Mouse (Mus musculus) adrenal gland, postnatal 4 days (tissue): ENCODE results near the gene Nudt4. TPM values are rescaled to one million over a fixed set of nuclear protein-coding genes. Genes with fewer than 3 reads are reported as not detected.
A peak's percentile ranks its signal among the peaks of the same experiment; 100 is the strongest.

Experiments used
- DNase-seq, 2 experiments: peaks; one replicate each; pipeline ENCODE4 v3.0.0; 2021 to 2022; ENCODE audit warnings: low spot score in 2 of 2, mixed read lengths in 2 of 2
- microRNA-seq: library from miRNA; unstranded; fragments of <30 nt; microRNA quantifications from one replicate; pipeline ENCODE4 v1.2.0, GENCODE M21; 2021
- total RNA-seq, 2 experiments: library from RNA; stranded (reverse); gene quantifications; 2 replicates each; pipeline ENCODE4 v1.2.3; 2021

Nudt4 gene
- total RNA-seq, 2 experiments from 2014 or later: 126 to 147 TPM

DNA sequence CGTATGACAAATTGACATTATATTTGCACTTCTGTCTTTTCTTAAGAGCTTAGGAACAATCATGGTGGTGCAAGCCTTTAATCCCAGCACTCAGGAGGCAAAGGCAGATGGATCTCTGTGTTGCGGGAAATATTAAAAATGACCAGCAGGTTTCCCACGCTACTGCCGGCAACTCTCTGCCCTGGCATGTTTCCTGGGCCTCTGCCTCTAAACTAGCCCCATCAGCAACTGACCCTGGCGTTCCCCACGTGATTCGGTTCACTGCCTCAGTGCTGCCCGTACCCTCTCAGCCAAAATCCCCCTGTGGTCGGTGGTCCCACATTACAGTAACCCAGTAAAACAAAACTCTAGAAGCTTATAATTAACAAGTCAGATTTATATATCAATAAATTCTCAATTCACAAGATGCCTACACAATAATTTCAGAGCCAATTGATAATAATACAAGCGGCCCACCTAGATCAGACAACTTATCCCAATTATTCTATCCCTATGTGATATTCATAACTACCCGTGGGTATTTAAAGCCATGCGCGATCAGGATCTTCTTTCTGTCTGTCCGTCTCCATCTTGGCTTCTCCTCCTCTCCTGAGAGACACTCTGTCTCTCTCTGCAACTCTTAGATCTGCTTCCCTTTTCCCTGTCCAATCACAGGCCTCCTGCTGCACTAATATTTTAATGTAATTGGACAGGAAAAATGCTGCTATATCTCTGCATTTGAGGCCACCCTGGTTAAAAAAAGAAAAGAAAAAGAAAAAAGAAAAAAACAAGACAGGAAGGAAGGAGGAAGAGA lies 60.3 kb downstream of the Nudt4 start:
- DNase-seq: no peak

DNA sequence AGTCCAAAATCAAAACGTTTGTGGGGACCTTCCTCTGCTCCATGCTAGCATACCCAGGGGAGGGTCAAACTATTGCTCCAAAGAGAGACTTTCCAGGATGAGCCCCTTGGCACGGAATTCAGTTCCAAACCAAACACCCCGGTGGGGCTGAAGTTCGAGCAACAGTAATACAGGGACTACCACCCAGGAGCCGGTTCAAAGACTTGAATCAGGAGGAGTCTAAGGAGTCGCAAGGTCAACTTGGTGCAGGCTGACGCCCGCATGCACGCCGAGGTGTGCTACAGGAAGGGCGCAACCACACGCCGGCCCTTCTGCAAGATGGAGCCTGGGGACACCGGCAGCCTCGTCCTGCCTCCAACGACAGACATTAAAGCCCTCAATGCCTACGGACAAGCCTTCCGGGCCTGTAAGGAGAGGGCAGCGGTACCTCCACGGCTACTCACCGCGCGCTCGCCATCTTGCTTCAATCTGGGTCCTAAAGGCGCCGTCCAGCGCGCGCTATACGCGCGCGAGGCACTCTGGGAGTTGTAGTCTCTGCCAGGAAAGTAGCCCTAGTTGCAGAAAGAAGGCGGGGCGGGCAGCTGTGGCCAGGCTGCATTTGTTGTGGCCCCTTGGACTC lies 62.4 kb downstream of the Nudt4 start, which contains the start of gene Mrpl42:
Gene Mrpl42, minus strand, starts transcription at position 478 of the 619 bp plus-strand sequence.
- DNase-seq: peak; percentile 41 to 74

DNA sequence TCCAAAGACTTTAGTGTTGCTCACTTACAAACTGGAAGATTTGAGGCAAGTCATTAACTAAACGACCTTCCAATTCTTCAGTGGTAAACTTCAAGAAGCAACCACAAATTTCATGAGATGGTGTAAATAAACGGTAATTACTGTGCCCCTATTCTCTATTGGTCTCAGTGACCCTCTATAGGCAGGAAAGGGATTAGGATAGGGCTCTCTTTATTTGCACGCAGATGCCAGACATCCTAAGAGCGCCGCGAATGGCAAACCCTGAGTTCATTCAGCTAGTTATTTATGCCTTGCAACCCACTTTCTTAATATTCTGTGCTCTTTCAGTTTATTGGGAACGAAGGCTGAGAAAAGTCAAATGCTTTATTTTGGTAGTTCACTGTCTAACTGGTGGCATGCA lies 62.9 kb downstream of the Nudt4 start:
- no peak for DNase-seq

Small RNA genes within 50 kb of the gene (microRNA-seq; reads per million reads assigned to microRNA genes)
- gene Mir3058: 4.7 reads per million, percentile 13 among the genes with 10 or more reads in this experiment

Other genes starting within 250 kb of the Nudt4 start
- 10 to 100 TPM; 13.0 to 14.0 TPM for gene Cradd, start 240.0 kb downstream of the Nudt4 start, total RNA-seq
- 10 to 100 TPM; 41.3 to 44.5 TPM for gene Socs2, start 147.0 kb downstream of the Nudt4 start, total RNA-seq
- 100 to 1,000 TPM in 1 of 2 experiments, 10 to 100 TPM in 1; 99.7 to 102 TPM for gene Mrpl42, start 62.2 kb downstream of the Nudt4 start, total RNA-seq
- gene Ube2n, start 49.0 kb downstream of the Nudt4 start, total RNA-seq: 100 to 1,000 TPM; 135 to 136 TPM
- not detected for gene Anapc15-ps, start 109.3 kb upstream of the Nudt4 start, total RNA-seq